Mouse (Mus musculus) kidney, embryonic 16.5 days (tissue): ENCODE results near the gene Cela3b. TPM values are rescaled to one million over a fixed set of nuclear protein-coding genes. Genes with fewer than 3 reads are reported as not detected.

Experiments used
- ATAC-seq: fragments of 200-750 bp; cut with Nextera tagmentation; 2 replicates; pipeline ENCODE4 v1.8.0; 2017; ENCODE audit warnings: moderate TSS enrichment; ENCODE audit not compliant: low FRiP score, low TSS enrichment
- H3K27ac ChIP-seq: fragments of 300-500 bp; sonication (generic); 2 replicates; pipeline ENCODE4 v1.5.1; 2014; ENCODE audit warnings: low read length
- H3K27me3 ChIP-seq: fragments of 300-500 bp; sonication (generic); 2 replicates; pipeline ENCODE4 v1.6.1; 2014; ENCODE audit warnings: low read length, control low read depth, mixed read lengths; ENCODE audit not compliant: insufficient read depth
- H3K36me3 ChIP-seq: fragments of 300-500 bp; sonication (generic); 2 replicates; pipeline ENCODE4 v1.6.1; 2014; ENCODE audit warnings: low read length, control low read depth, mixed read lengths; ENCODE audit not compliant: insufficient read depth
- H3K4me1 ChIP-seq: fragments of 300-500 bp; sonication (generic); 2 replicates; pipeline ENCODE4 v1.6.1; 2014; ENCODE audit warnings: low read length, control low read depth, mixed read lengths; ENCODE audit not compliant: insufficient read depth
- H3K4me2 ChIP-seq: fragments of 300-500 bp; sonication (generic); replicated peaks from 2 replicates; pipeline ENCODE4 v1.6.1; 2014; ENCODE audit warnings: low read depth, low read length
- H3K4me3 ChIP-seq: fragments of 300-500 bp; sonication (generic); 2 replicates; pipeline ENCODE4 v1.5.1; 2014; ENCODE audit warnings: mild to moderate bottlenecking, low read length
- H3K9ac ChIP-seq: fragments of 300-500 bp; sonication (generic); replicated peaks from 2 replicates; pipeline ENCODE4 v1.6.1; 2014; ENCODE audit warnings: low read length
- H3K9me3 ChIP-seq: fragments of 300-500 bp; sonication (generic); 2 replicates; pipeline ENCODE4 v1.6.1; 2016; ENCODE audit warnings: low read length, control low read depth
- WGBS: fragments of 180-500 bp; shearing (Covaris S2); extraction: QIAGEN DNeasy Blood & Tissue Kit; methylation state at CpG from one replicate; pipeline ENCODE4 v1.1.7; 2014; 5-methylcytosine and 5-hydroxymethylcytosine counted together
- polyA plus RNA-seq: library from polyadenylated mRNA; unstranded; fragments of >200 nt; fragmentation: Nextera tagmentation; extraction: Ambion mirVana; gene quantifications from 2 replicates; pipeline ENCODE4 v1.2.1, GENCODE M21; 2015

The Cela3b gene
- polyA plus RNA-seq, 1 experiment from 2014 or later = not detected

GRCm38 (mm10) chr4:137452190-137452589 lies 21.9 kb upstream of the Cela3b start:
- no peaks in the 10 kb centered on the region for H3K36me3 ChIP-seq
- no peaks in the 10 kb centered on the region for H3K9me3 ChIP-seq
- no peak for ATAC-seq
- no peak overlapping the region for H3K4me2 ChIP-seq
- no peak overlapping the region for H3K9ac ChIP-seq
- H3K27ac ChIP-seq = no peak overlapping the region
- no peak overlapping the region for H3K4me3 ChIP-seq
- H3K4me1 ChIP-seq = peaks cover 23% of the 10 kb centered on the region
- WGBS = 88% methylated on average over 6 of the region's 6 CpGs
- H3K27me3 ChIP-seq = no peaks in the 10 kb centered on the region

GRCm38 (mm10) chr4:137449715-137450114 lies 19.4 kb upstream of the Cela3b start:
- H3K4me1 ChIP-seq = peaks cover 24% of the 10 kb centered on the region
- no peaks in the 10 kb centered on the region for H3K27me3 ChIP-seq
- H3K9me3 ChIP-seq = no peaks in the 10 kb centered on the region
- no peak overlapping the region for H3K4me3 ChIP-seq
- H3K9ac ChIP-seq = no peak overlapping the region
- H3K27ac ChIP-seq = 0 out of 2 replicates have a peak overlapping the region, but pooled peaks have one; percentile 13
- H3K36me3 ChIP-seq = no peaks in the 10 kb centered on the region
- ATAC-seq = no peak
- H3K4me2 ChIP-seq = no peak overlapping the region
- WGBS = 74% methylated on average over 10 of the region's 10 CpGs

- Histone ChIP-seq H3K36me3 (no peaks in the 10 kb centered on the region), H3K4me2 (no peak overlapping the region), H3K4me3 (no peak overlapping the region), H3K27ac (0 out of 2 replicates have a peak overlapping the region, but pooled peaks have one; percentile 13), H3K4me1 (peaks cover 24% of the 10 kb centered on the region), H3K27me3 (no peaks in the 10 kb centered on the region), H3K9me3 (no peaks in the 10 kb centered on the region), H3K9ac (no peak overlapping the region)
- 73% methylated on average over 2 of the region's 2 CpGs for WGBS
- ATAC-seq = no peak
Observed at GRCm38 (mm10) chr4:137449132-137449531, 18.8 kb upstream of the Cela3b start.

- no peak for ATAC-seq
- H3K9me3 ChIP-seq = no peaks in the 10 kb centered on the region
- no peaks in the 10 kb centered on the region for H3K27me3 ChIP-seq
- H3K27ac ChIP-seq = no peak overlapping the region
- H3K4me3 ChIP-seq = no peak overlapping the region
- H3K36me3 ChIP-seq = no peaks in the 10 kb centered on the region
- no peak overlapping the region for H3K4me2 ChIP-seq
- H3K9ac ChIP-seq = no peak overlapping the region
- peaks cover 26% of the 10 kb centered on the region for H3K4me1 ChIP-seq
- WGBS = 48% methylated on average over 2 of the region's 2 CpGs
Observed at GRCm38 (mm10) chr4:137448641-137449040, 18.3 kb upstream of the Cela3b start.

GRCm38 (mm10) chr4:137448197-137448596 lies 17.9 kb upstream of the Cela3b start:
- peaks cover 24% of the 10 kb centered on the region for H3K4me1 ChIP-seq
- no peak overlapping the region for H3K9ac ChIP-seq
- no peak overlapping the region for H3K4me3 ChIP-seq
- no peak overlapping the region for H3K4me2 ChIP-seq
- no peaks in the 10 kb centered on the region for H3K9me3 ChIP-seq
- WGBS = 47% methylated on average over 6 of the region's 6 CpGs
- H3K36me3 ChIP-seq = no peaks in the 10 kb centered on the region
- H3K27me3 ChIP-seq = no peaks in the 10 kb centered on the region
- 0 out of 2 replicates have a peak, but pooled peaks have one; percentile 58 for ATAC-seq
- H3K27ac ChIP-seq = no peak overlapping the region

GRCm38 (mm10) chr4:137447363-137448196 lies 17.2 kb upstream of the Cela3b start:
- H3K27ac ChIP-seq = no peak overlapping the region
- no peak for ATAC-seq
- no peak overlapping the region for H3K9ac ChIP-seq
- H3K4me1 ChIP-seq = peaks cover 19% of the 10 kb centered on the region
- H3K27me3 ChIP-seq = no peaks in the 10 kb centered on the region
- H3K4me3 ChIP-seq = no peak overlapping the region
- H3K36me3 ChIP-seq = no peaks in the 10 kb centered on the region
- no peak overlapping the region for H3K4me2 ChIP-seq
- H3K9me3 ChIP-seq = no peaks in the 10 kb centered on the region
- whole genome bisulfite sequencing = 57% methylated on average over 7 of the region's 7 CpGs

- Histone ChIP-seq H3K4me2 (no peak overlapping the region), H3K9me3 (no peaks in the 10 kb centered on the region), H3K27me3 (no peaks in the 10 kb centered on the region), H3K9ac (no peak overlapping the region), H3K4me1 (peaks cover 19% of the 10 kb centered on the region), H3K36me3 (no peaks in the 10 kb centered on the region), H3K27ac (no peak overlapping the region), H3K4me3 (no peak overlapping the region)
- 88% methylated on average over 4 of the region's 4 CpGs for WGBS
- ATAC-seq = no peak
Observed at GRCm38 (mm10) chr4:137445881-137446280, 15.5 kb upstream of the Cela3b start.

GRCm38 (mm10) chr4:137443625-137444024 lies 13.3 kb upstream of the Cela3b start:
- Histone ChIP-seq H3K9ac (no peak overlapping the region), H3K9me3 (no peaks in the 10 kb centered on the region), H3K36me3 (no peaks in the 10 kb centered on the region), H3K4me2 (no peak overlapping the region), H3K4me3 (no peak overlapping the region), H3K27me3 (no peaks in the 10 kb centered on the region), H3K27ac (no peak overlapping the region), H3K4me1 (peaks cover 15% of the 10 kb centered on the region)
- WGBS = 26% methylated on average over 5 of the region's 5 CpGs
- ATAC-seq = no peak

- Histone ChIP-seq H3K4me1 (peaks cover 3% of the 10 kb centered on the region; the same call in 1 of the 2 replicates), H3K4me3 (no peak overlapping the region), H3K36me3 (no peaks in the 10 kb centered on the region), H3K9me3 (no peaks in the 10 kb centered on the region), H3K27me3 (no peaks in the 10 kb centered on the region), H3K4me2 (no peak overlapping the region), H3K9ac (no peak overlapping the region), H3K27ac (no peak overlapping the region)
- WGBS = 82% methylated on average over 4 of the region's 4 CpGs
- no peak for ATAC-seq
Observed at GRCm38 (mm10) chr4:137441332-137441731, 11.0 kb upstream of the Cela3b start.

GRCm38 (mm10) chr4:137438842-137439241 lies 8.5 kb upstream of the Cela3b start:
- peaks cover 2% of the 10 kb centered on the region; the same call in 1 of the 2 replicates for H3K4me1 ChIP-seq
- no peaks in the 10 kb centered on the region for H3K36me3 ChIP-seq
- no peaks in the 10 kb centered on the region for H3K27me3 ChIP-seq
- ATAC-seq = no peak
- no peak overlapping the region for H3K4me3 ChIP-seq
- H3K4me2 ChIP-seq = no peak overlapping the region
- H3K9ac ChIP-seq = no peak overlapping the region
- no peak overlapping the region for H3K27ac ChIP-seq
- no peaks in the 10 kb centered on the region for H3K9me3 ChIP-seq
- 92% methylated on average over 8 of the region's 8 CpGs for WGBS
